Mouse (Mus musculus) liver, embryonic 16.5 days (tissue): ENCODE results near the gene Rnf180. TPM values are rescaled to one million over a fixed set of nuclear protein-coding genes. Genes with fewer than 3 reads are reported as not detected.

Source experiments
- ATAC-seq: fragments of 200-750 bp; cut with Nextera tagmentation; 2 replicates; pipeline ENCODE4 v1.8.0; 2017; ENCODE audit warnings: low read depth, mild to moderate bottlenecking, moderate number of reproducible peaks, moderate library complexity
- H3K27ac ChIP-seq: fragments of 300-500 bp; sonication (generic); 2 replicates; pipeline ENCODE4 v1.5.1; 2014; ENCODE audit warnings: mild to moderate bottlenecking, low read length
- H3K27me3 ChIP-seq: fragments of 300-500 bp; sonication (generic); 2 replicates; pipeline ENCODE4 v1.6.1; 2014; ENCODE audit warnings: low read depth, low read length, mixed read lengths; ENCODE audit not compliant: control insufficient read depth, insufficient read depth
- H3K36me3 ChIP-seq: fragments of 300-500 bp; sonication (generic); 2 replicates; pipeline ENCODE4 v1.6.1; 2014; ENCODE audit warnings: mild to moderate bottlenecking; ENCODE audit not compliant: control insufficient read depth, insufficient read depth
- H3K4me1 ChIP-seq: fragments of 300-500 bp; sonication (generic); 2 replicates; pipeline ENCODE4 v1.6.1; 2014; ENCODE audit warnings: low read depth, low read length, mixed read lengths; ENCODE audit not compliant: control insufficient read depth
- H3K4me2 ChIP-seq: fragments of 300-500 bp; sonication (generic); 2 replicates; pipeline ENCODE4 v1.6.1; 2014; ENCODE audit warnings: low read depth, low read length, mixed read lengths
- H3K4me3 ChIP-seq: fragments of 300-500 bp; sonication (generic); 2 replicates; pipeline ENCODE4 v1.5.1; 2014; ENCODE audit warnings: low read depth, mild to moderate bottlenecking, low read length
- H3K9ac ChIP-seq: fragments of 300-500 bp; sonication (generic); 2 replicates; pipeline ENCODE4 v1.6.1; 2014; ENCODE audit warnings: low read depth, low read length
- H3K9me3 ChIP-seq: fragments of 300-500 bp; sonication (generic); replicated peaks from 2 replicates; pipeline ENCODE4 v1.6.1; 2016; ENCODE audit warnings: low read length; ENCODE audit not compliant: control insufficient read depth
- WGBS: fragments of 180-500 bp; shearing (Covaris S2); extraction: QIAGEN DNeasy Blood & Tissue Kit; methylation state at CpG from one replicate; pipeline ENCODE4 v1.1.7; 2014; ENCODE audit not compliant: insufficient replicate concordance; 5-methylcytosine and 5-hydroxymethylcytosine counted together
- polyA plus RNA-seq: library from polyadenylated mRNA; unstranded; fragments of >200 nt; fragmentation: Nextera tagmentation; extraction: Ambion mirVana; gene quantifications from 2 replicates; pipeline ENCODE4 v1.2.1, GENCODE M21; 2015

Rnf180 gene
- polyA plus RNA-seq, 1 experiment from 2014 or later, result 0.59 TPM

- 66% methylated on average over 5 of the region's 5 CpGs for WGBS
- Histone ChIP-seq H3K4me1 (no peaks in the 10 kb centered on the region), H3K4me2 (no peak overlapping the region), H3K27ac (no peak overlapping the region), H3K9ac (no peak overlapping the region), H3K27me3 (no peaks in the 10 kb centered on the region), H3K4me3 (no peak overlapping the region), H3K9me3 (no peaks in the 10 kb centered on the region), H3K36me3 (no peaks in the 10 kb centered on the region)
- ATAC-seq, result no peak
Measured at GRCm38 (mm10) chr13:105180781-105181180, 113.8 kb downstream of the Rnf180 start.

GRCm38 (mm10) chr13:105165441-105165840, 129.2 kb downstream of the Rnf180 start:
- 64% methylated on average over 6 of the region's 6 CpGs for WGBS

GRCm38 (mm10) chr13:105153955-105154354, 140.7 kb downstream of the Rnf180 start:
- no peak overlapping the region for H3K27ac ChIP-seq
- 50% methylated on average over 4 of the region's 4 CpGs for WGBS

More at GRCm38 (mm10) chr13:105165441-105165840, 129.2 kb downstream of the Rnf180 start:
- no peaks in the 10 kb centered on the region for H3K4me1 ChIP-seq
- no peaks in the 10 kb centered on the region for H3K36me3 ChIP-seq
- no peak overlapping the region for H3K27ac ChIP-seq
- no peak overlapping the region for H3K9ac ChIP-seq
- no peak overlapping the region for H3K4me2 ChIP-seq
- no peaks in the 10 kb centered on the region for H3K27me3 ChIP-seq
- no peaks in the 10 kb centered on the region for H3K9me3 ChIP-seq
- no peak for ATAC-seq
- H3K4me3 ChIP-seq, result no peak overlapping the region

DNA sequence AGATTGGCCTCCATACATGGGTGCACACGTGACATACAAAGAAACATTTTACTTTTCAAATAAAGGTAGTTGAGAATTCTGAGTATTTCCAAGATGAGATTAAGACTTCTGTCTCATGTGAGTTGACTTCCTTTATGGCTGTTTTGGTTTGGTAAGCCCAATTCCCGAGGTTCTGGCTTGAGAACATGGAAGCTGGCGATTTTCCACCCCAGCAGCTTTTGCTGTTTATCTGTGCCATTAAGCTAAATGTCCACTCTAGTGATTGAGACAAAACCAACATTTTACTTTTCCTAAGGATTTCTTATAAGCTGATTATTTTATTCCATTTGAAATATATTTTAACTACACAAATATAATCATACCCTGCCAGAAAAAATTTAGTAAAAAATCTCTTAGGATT, 144.6 kb downstream of the Rnf180 start:
- no peaks in the 10 kb centered on the region for H3K36me3 ChIP-seq
- H3K9me3 ChIP-seq, result no peaks in the 10 kb centered on the region
- H3K4me1 ChIP-seq, result no peaks in the 10 kb centered on the region; the same call in 1 of the 2 replicates
- ATAC-seq, result no peak
- no peak overlapping the region for H3K4me3 ChIP-seq
- H3K4me2 ChIP-seq, result no peak overlapping the region
- no peak overlapping the region for H3K9ac ChIP-seq
- H3K27ac ChIP-seq, result no peak overlapping the region
- WGBS, result 62% methylated on average over 3 of the region's 3 CpGs
- no peaks in the 10 kb centered on the region for H3K27me3 ChIP-seq

More at GRCm38 (mm10) chr13:105153955-105154354, 140.7 kb downstream of the Rnf180 start:
- Histone ChIP-seq H3K4me1 (no peaks in the 10 kb centered on the region; the same call in 1 of the 2 replicates), H3K4me2 (no peak overlapping the region), H3K9ac (no peak overlapping the region), H3K27me3 (no peaks in the 10 kb centered on the region), H3K9me3 (no peaks in the 10 kb centered on the region), H3K36me3 (no peaks in the 10 kb centered on the region), H3K4me3 (no peak overlapping the region)
- ATAC-seq, result no peak

GRCm38 (mm10) chr13:105147795-105148418, 146.7 kb downstream of the Rnf180 start:
- Histone ChIP-seq H3K27ac (no peak overlapping the region), H3K9ac (no peak overlapping the region), H3K36me3 (no peaks in the 10 kb centered on the region), H3K4me1 (no peaks in the 10 kb centered on the region), H3K4me2 (no peak overlapping the region), H3K9me3 (no peaks in the 10 kb centered on the region), H3K4me3 (no peak overlapping the region), H3K27me3 (no peaks in the 10 kb centered on the region)
- WGBS, result 25% methylated on average over 4 of the region's 4 CpGs
- peak; percentile 53 for ATAC-seq

- H3K4me2 ChIP-seq, result no peak overlapping the region
- WGBS, result 14% methylated on average over 1 of the region's 1 CpGs
- H3K4me1 ChIP-seq, result no peaks in the 10 kb centered on the region
- H3K36me3 ChIP-seq, result no peaks in the 10 kb centered on the region
- no peaks in the 10 kb centered on the region for H3K9me3 ChIP-seq
- no peaks in the 10 kb centered on the region for H3K27me3 ChIP-seq
- H3K27ac ChIP-seq, result no peak overlapping the region
- ATAC-seq, result no peak
- H3K9ac ChIP-seq, result no peak overlapping the region
- H3K4me3 ChIP-seq, result no peak overlapping the region
Measured at GRCm38 (mm10) chr13:105146827-105147226, 147.8 kb downstream of the Rnf180 start.

DNA sequence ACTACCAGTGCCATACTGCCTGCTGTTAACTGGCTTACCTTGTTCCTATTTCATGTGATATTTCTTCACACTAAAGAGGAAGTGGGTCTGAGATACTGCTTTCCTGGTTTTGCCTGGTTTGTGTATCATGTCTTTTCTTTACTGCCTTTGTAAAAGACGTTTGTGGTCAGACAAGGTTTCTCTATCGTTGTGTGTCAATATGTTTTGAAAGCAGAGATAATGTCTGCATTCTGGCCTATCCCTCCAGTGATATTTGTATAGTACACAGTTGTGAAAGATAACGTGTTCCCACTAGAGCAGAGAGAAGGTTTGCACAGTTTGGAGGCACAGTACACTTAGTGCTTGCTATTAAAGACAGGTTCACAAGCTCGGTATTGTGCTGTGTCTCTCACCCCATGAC, 154.7 kb downstream of the Rnf180 start:
- 3% methylated on average over 4 of the region's 4 CpGs for WGBS
- peak; percentile 89 for ATAC-seq
- peaks cover 8% of the 10 kb centered on the region for H3K4me1 ChIP-seq
- no peaks in the 10 kb centered on the region for H3K36me3 ChIP-seq
- H3K27ac ChIP-seq, result no peak overlapping the region
- no peaks in the 10 kb centered on the region for H3K27me3 ChIP-seq
- no peak overlapping the region for H3K9ac ChIP-seq
- H3K4me2 ChIP-seq, result no peak overlapping the region
- no peaks in the 10 kb centered on the region for H3K9me3 ChIP-seq
- no peak overlapping the region for H3K4me3 ChIP-seq

DNA sequence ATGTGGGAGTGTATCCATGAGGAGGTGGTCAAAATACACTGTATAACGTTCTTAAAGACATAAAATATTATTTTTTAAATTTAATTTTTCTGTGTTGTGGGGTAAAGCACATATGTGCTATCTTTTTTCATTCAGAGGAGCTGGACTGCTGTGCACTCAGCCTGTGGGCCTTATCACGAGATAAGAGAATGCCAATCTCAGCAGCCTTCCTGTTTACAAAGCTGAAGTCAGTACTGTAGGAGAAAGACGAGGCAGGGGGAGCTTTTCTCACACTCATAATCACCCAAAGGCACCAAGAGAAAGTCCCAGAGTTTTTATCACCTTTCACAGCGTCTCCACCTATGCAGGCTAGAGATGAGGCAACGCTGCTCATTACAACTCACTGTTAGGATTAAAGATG, 160.2 kb downstream of the Rnf180 start:
- Histone ChIP-seq H3K4me1 (peaks cover 9% of the 10 kb centered on the region; the same call in 1 of the 2 replicates), H3K36me3 (no peaks in the 10 kb centered on the region), H3K4me2 (no peak overlapping the region), H3K27ac (no peak overlapping the region), H3K9me3 (no peaks in the 10 kb centered on the region), H3K4me3 (no peak overlapping the region), H3K9ac (no peak overlapping the region), H3K27me3 (no peaks in the 10 kb centered on the region)
- ATAC-seq, result peak; percentile 79
- WGBS, result 8% methylated on average over 5 of the region's 5 CpGs

DNA sequence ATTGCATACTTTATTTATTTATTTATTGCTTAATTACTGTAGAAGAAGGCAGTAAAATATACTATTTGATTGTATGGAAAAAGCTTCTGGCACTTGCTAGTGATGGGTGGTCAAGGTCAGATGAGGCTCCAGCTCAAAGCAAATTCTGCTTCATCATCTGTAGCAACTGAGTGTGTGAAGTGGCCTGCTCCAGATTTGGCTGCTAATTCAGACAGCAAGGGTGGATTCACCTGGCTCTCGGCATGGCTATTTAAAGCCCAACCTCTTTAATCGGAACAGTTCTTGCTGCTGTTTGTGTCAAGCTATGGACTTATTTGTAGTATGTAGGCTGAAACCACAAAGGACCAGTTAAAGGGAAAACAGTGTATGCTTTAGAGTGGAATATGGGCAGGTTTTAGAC, 161.8 kb downstream of the Rnf180 start:
- 85% methylated on average over 2 of the region's 2 CpGs for WGBS
- Histone ChIP-seq H3K27me3 (no peaks in the 10 kb centered on the region), H3K27ac (no peak overlapping the region), H3K4me3 (no peak overlapping the region), H3K9ac (no peak overlapping the region), H3K9me3 (no peaks in the 10 kb centered on the region), H3K4me2 (no peak overlapping the region), H3K36me3 (no peaks in the 10 kb centered on the region), H3K4me1 (peaks cover 5% of the 10 kb centered on the region; the same call in 1 of the 2 replicates)
- no peak for ATAC-seq
